Mouse (Mus musculus) heart, postnatal 0 days (tissue): ENCODE measurements at regions not wholly inside any gene's neighbourhood (a gene's known extent, or its start where the extent isn't known, plus 50 kb on each side); places are given as distances from the start of the nearest gene placed in this dataset.

Source experiments
- ATAC-seq: fragments of 200-750 bp; cut with Nextera tagmentation; 2 replicates; pipeline ENCODE4 v1.8.0; 2017; ENCODE audit warnings: low read depth, moderate number of reproducible peaks, moderate library complexity; ENCODE audit not compliant: insufficient read depth
- DNase-seq: peaks from one replicate; pipeline ENCODE4 v3.0.0-alpha.2; 2016; ENCODE audit warnings: low spot score
- H3K27ac ChIP-seq: fragments of 300-500 bp; sonication (generic); 2 replicates; pipeline ENCODE4 v1.5.1; 2014; ENCODE audit warnings: low read depth, mild to moderate bottlenecking
- H3K27me3 ChIP-seq: fragments of 300-500 bp; sonication (generic); 2 replicates; pipeline ENCODE4 v1.6.1; 2014; ENCODE audit warnings: low read length, mixed read lengths; ENCODE audit not compliant: control insufficient read depth, insufficient read depth
- H3K36me3 ChIP-seq: fragments of 300-500 bp; sonication (generic); replicated peaks from 2 replicates; pipeline ENCODE4 v1.6.1; 2014; ENCODE audit warnings: low read length, mixed read lengths; ENCODE audit not compliant: control insufficient read depth, insufficient read depth
- H3K4me1 ChIP-seq: fragments of 300-500 bp; sonication (generic); 2 replicates; pipeline ENCODE4 v1.6.1; 2014; ENCODE audit warnings: antibody characterized with exemption; ENCODE audit not compliant: control insufficient read depth, insufficient read depth
- H3K4me2 ChIP-seq: fragments of 300-500 bp; sonication (generic); 2 replicates; pipeline ENCODE4 v1.6.1; 2014; ENCODE audit warnings: low read depth, mild to moderate bottlenecking, low read length, moderate library complexity
- H3K4me3 ChIP-seq: fragments of 300-500 bp; sonication (generic); 2 replicates; pipeline ENCODE4 v1.5.1; 2014; ENCODE audit warnings: low read depth, low read length
- H3K9ac ChIP-seq: fragments of 300-500 bp; sonication (generic); replicated peaks from 2 replicates; pipeline ENCODE4 v1.6.1; 2014; ENCODE audit warnings: low read depth, low read length, mixed read lengths
- H3K9me3 ChIP-seq: fragments of 300-500 bp; sonication (generic); replicated peaks from 2 replicates; pipeline ENCODE4 v1.6.1; 2016; ENCODE audit warnings: low read length; ENCODE audit not compliant: control insufficient read depth
- CTCF ChIP-seq: IDR thresholded peaks from 2 replicates; pipeline ENCODE4 v1.5.1; 2016; ENCODE audit warnings: antibody characterized with exemption, control low read depth, low read depth
- EP300 ChIP-seq: IDR thresholded peaks from 2 replicates; pipeline ENCODE4 v1.6.1; 2016; ENCODE audit warnings: antibody characterized with exemption, low read depth
- WGBS: fragments of 180-500 bp; shearing (Covaris S2); extraction: QIAGEN DNeasy Blood & Tissue Kit; methylation state at CpG from one replicate; pipeline ENCODE4 v1.1.7; 2014; 5-methylcytosine and 5-hydroxymethylcytosine counted together

- no peak for DNase-seq
- H3K36me3 ChIP-seq = no peaks in the 10 kb centered on the region
- TF ChIP-seq EP300 (no peak), CTCF (no peak)
- H3K4me2 ChIP-seq = no peak overlapping the region
- H3K4me1 ChIP-seq = no peaks in the 10 kb centered on the region
- ATAC-seq = no peak
- no peak overlapping the region for H3K27ac ChIP-seq
- H3K9me3 ChIP-seq = no peaks in the 10 kb centered on the region
- no peaks in the 10 kb centered on the region for H3K27me3 ChIP-seq
- H3K9ac ChIP-seq = no peak overlapping the region
- WGBS = 47% methylated on average over 2 of the region's 2 CpGs
- H3K4me3 ChIP-seq = no peak overlapping the region
Measured at GRCm38 (mm10) chr19:51240295-51240864, 561.9 kb upstream of the Sorcs1 start.

- Histone ChIP-seq H3K27ac (no peak overlapping the region), H3K4me1 (no peaks in the 10 kb centered on the region), H3K4me3 (no peak overlapping the region), H3K9me3 (no peaks in the 10 kb centered on the region), H3K4me2 (no peak overlapping the region), H3K36me3 (no peaks in the 10 kb centered on the region), H3K9ac (no peak overlapping the region), H3K27me3 (no peaks in the 10 kb centered on the region)
- ATAC-seq (no peak), DNase-seq (no peak)
- TF ChIP-seq EP300 (no peak), CTCF (no peak)
Measured at GRCm38 (mm10) chr19:51238181-51238523, 559.7 kb upstream of the Sorcs1 start.

- Histone ChIP-seq H3K9me3 (no peaks in the 10 kb centered on the region), H3K9ac (no peak overlapping the region), H3K27ac (no peak overlapping the region), H3K36me3 (no peaks in the 10 kb centered on the region), H3K4me2 (no peak overlapping the region), H3K4me1 (no peaks in the 10 kb centered on the region), H3K4me3 (no peak overlapping the region), H3K27me3 (no peaks in the 10 kb centered on the region)
- no peak for ATAC-seq
- TF ChIP-seq CTCF (no peak), EP300 (no peak)
- no peak for DNase-seq
- WGBS = 84% methylated on average over 1 of the region's 1 CpGs
Measured at GRCm38 (mm10) chr19:51237509-51238180, 559.2 kb upstream of the Sorcs1 start.

GRCm38 (mm10) chr19:51232525-51232924 is 554.1 kb upstream of the Sorcs1 start:
- no peak overlapping the region for H3K9ac ChIP-seq
- no peaks in the 10 kb centered on the region for H3K36me3 ChIP-seq
- DNase-seq = no peak
- no peaks in the 10 kb centered on the region for H3K9me3 ChIP-seq
- no peak for ATAC-seq
- no peak overlapping the region for H3K4me2 ChIP-seq
- H3K27ac ChIP-seq = no peak overlapping the region
- no peak for TF ChIP-seq CTCF
- TF ChIP-seq EP300 = no peak
- no peaks in the 10 kb centered on the region for H3K27me3 ChIP-seq
- 61% methylated on average over 2 of the region's 2 CpGs for WGBS
- H3K4me3 ChIP-seq = no peak overlapping the region
- no peaks in the 10 kb centered on the region for H3K4me1 ChIP-seq

- no peaks in the 10 kb centered on the region for H3K4me1 ChIP-seq
- no peak overlapping the region for H3K4me2 ChIP-seq
- 47% methylated on average over 1 of the region's 1 CpGs for WGBS
- H3K4me3 ChIP-seq = no peak overlapping the region
- no peak for DNase-seq
- no peak for ATAC-seq
- no peaks in the 10 kb centered on the region for H3K9me3 ChIP-seq
- H3K27ac ChIP-seq = no peak overlapping the region
- TF ChIP-seq EP300 (no peak), CTCF (no peak)
- no peak overlapping the region for H3K9ac ChIP-seq
- H3K36me3 ChIP-seq = no peaks in the 10 kb centered on the region
- no peaks in the 10 kb centered on the region for H3K27me3 ChIP-seq
Measured at GRCm38 (mm10) chr19:51226932-51227331, 548.5 kb upstream of the Sorcs1 start.

GRCm38 (mm10) chr19:51201391-51201790 is 522.9 kb upstream of the Sorcs1 start:
- peak; percentile 44 for TF ChIP-seq CTCF
- TF ChIP-seq EP300 = no peak
- Histone ChIP-seq H3K4me3 (no peak overlapping the region), H3K9ac (no peak overlapping the region), H3K27me3 (no peaks in the 10 kb centered on the region), H3K9me3 (no peaks in the 10 kb centered on the region), H3K36me3 (no peaks in the 10 kb centered on the region), H3K4me1 (no peaks in the 10 kb centered on the region), H3K4me2 (no peak overlapping the region), H3K27ac (no peak overlapping the region)
- ATAC-seq = no peak
- no peak for DNase-seq
